Comparison of ENCODE assay signal across 21 mouse cellular contexts in genomic region chr2:117766450-117766849, GRCm38 (mm10).
"Had no signal": no experiment of that assay in that cellular context is flagged by ENCODE, and none has a peak within 500 bp of the region (broad histone marks: within the 10 kb centered on the region; RNA-seq: fewer than 3 reads in every experiment).

No protein-coding gene starts in this region.

- H3K27me3 ChIP-seq: limb, embryonic 13.5 days; liver, embryonic 13.5 days; midbrain, embryonic 12.5 days; midbrain, embryonic 15.5 days; neural tube, embryonic 12.5 days; neural tube, embryonic 15.5 days had no signal

- H3K27ac ChIP-seq: layer of hippocampus, adult 2 months; limb, embryonic 10.5 days; limb, embryonic 13.5 days; liver, embryonic 13.5 days; macrophage; midbrain, embryonic 12.5 days; midbrain, embryonic 15.5 days; neural tube, embryonic 12.5 days; neural tube, embryonic 15.5 days; stomach, postnatal 0 days had no signal

- H3K9me3 ChIP-seq: limb, embryonic 10.5 days; limb, embryonic 13.5 days; liver, embryonic 13.5 days; midbrain, embryonic 12.5 days; midbrain, embryonic 15.5 days; neural tube, embryonic 12.5 days; neural tube, embryonic 15.5 days had no signal

- H3K4me3 ChIP-seq: layer of hippocampus, adult 2 months; limb, embryonic 10.5 days; limb, embryonic 13.5 days; liver, embryonic 13.5 days; midbrain, embryonic 12.5 days; midbrain, embryonic 15.5 days; neural tube, embryonic 12.5 days; neural tube, embryonic 15.5 days had no signal

- DNase-seq: kidney, adult 2 months; kidney, postnatal 25 days; layer of hippocampus, adult 9-11 months; liver; liver, embryonic 13.5 days; right cerebral cortex, adult 18-20 months; right cerebral cortex, postnatal 14 days; right cerebral cortex, postnatal 4 days; thymus, adult 2 months; thymus, postnatal 14 days; thymus, postnatal 4 days had no signal

- H3K9ac ChIP-seq: limb, embryonic 13.5 days; liver, embryonic 13.5 days; midbrain, embryonic 12.5 days; midbrain, embryonic 15.5 days; neural tube, embryonic 12.5 days; neural tube, embryonic 15.5 days had no signal

- H3K36me3 ChIP-seq: limb, embryonic 10.5 days; limb, embryonic 13.5 days; liver, embryonic 13.5 days; midbrain, embryonic 12.5 days; midbrain, embryonic 15.5 days; neural tube, embryonic 12.5 days; neural tube, embryonic 15.5 days had no signal

- H3K4me2 ChIP-seq: limb, embryonic 13.5 days; liver, embryonic 13.5 days; midbrain, embryonic 12.5 days; midbrain, embryonic 15.5 days; neural tube, embryonic 12.5 days; neural tube, embryonic 15.5 days had no signal

- ATAC-seq: inflammation-experienced regulatory T-cells, adult 6 months; midbrain, embryonic 15.5 days had no signal

- H3K4me1 ChIP-seq: limb, embryonic 13.5 days; liver, embryonic 13.5 days; midbrain, embryonic 12.5 days; midbrain, embryonic 15.5 days; neural tube, embryonic 12.5 days; neural tube, embryonic 15.5 days had no signal
